Mouse (Mus musculus) kidney, postnatal 0 days (tissue): ENCODE results near the gene Ano2. TPM values are rescaled to one million over a fixed set of nuclear protein-coding genes. Genes with fewer than 3 reads are reported as not detected.

Experiments
- ATAC-seq: fragments of 200-750 bp; cut with Nextera tagmentation; replicated peaks from 2 replicates; pipeline ENCODE4 v1.8.0; 2017; ENCODE audit warnings: low read depth, moderate number of reproducible peaks, moderate TSS enrichment, moderate library complexity; ENCODE audit not compliant: low FRiP score
- DNase-seq: peaks from one replicate; pipeline ENCODE4 v3.0.0-alpha.2; 2016; ENCODE audit warnings: low spot score
- H3K27ac ChIP-seq: fragments of 300-500 bp; sonication (generic); 2 replicates; pipeline ENCODE4 v1.5.1; 2014; ENCODE audit warnings: mild to moderate bottlenecking
- H3K27me3 ChIP-seq: fragments of 300-500 bp; sonication (generic); 2 replicates; pipeline ENCODE4 v1.6.1; 2014; ENCODE audit warnings: low read length, mixed read lengths; ENCODE audit not compliant: insufficient read depth
- H3K36me3 ChIP-seq: fragments of 300-500 bp; sonication (generic); 2 replicates; pipeline ENCODE4 v1.6.1; 2014; ENCODE audit warnings: low read length, mixed read lengths; ENCODE audit not compliant: insufficient read depth
- H3K4me1 ChIP-seq: fragments of 300-500 bp; sonication (generic); replicated peaks from 2 replicates; pipeline ENCODE4 v1.6.1; 2014; ENCODE audit warnings: antibody characterized with exemption, low read length, mixed read lengths; ENCODE audit not compliant: insufficient read depth
- H3K4me2 ChIP-seq: fragments of 300-500 bp; sonication (generic); 2 replicates; pipeline ENCODE4 v1.6.1; 2014; ENCODE audit warnings: mild to moderate bottlenecking, low read length, moderate library complexity, mixed read lengths
- H3K4me3 ChIP-seq: fragments of 300-500 bp; sonication (generic); replicated peaks from 2 replicates; pipeline ENCODE4 v1.5.1; 2014; ENCODE audit warnings: low read depth, low read length
- H3K9ac ChIP-seq: fragments of 300-500 bp; sonication (generic); 2 replicates; pipeline ENCODE4 v1.6.1; 2014; ENCODE audit warnings: low read depth, low read length
- H3K9me3 ChIP-seq: fragments of 300-500 bp; sonication (generic); replicated peaks from 2 replicates; pipeline ENCODE4 v1.6.1; 2016; ENCODE audit warnings: low read length, inconsistent platforms, mixed read lengths
- CTCF ChIP-seq: IDR thresholded peaks from 2 replicates; pipeline ENCODE4 v1.5.1; 2016; ENCODE audit warnings: antibody characterized with exemption, low read depth, mild to moderate bottlenecking, moderate library complexity
- WGBS: fragments of 180-500 bp; shearing (Covaris S2); extraction: QIAGEN DNeasy Blood & Tissue Kit; methylation state at CpG from one replicate; pipeline ENCODE4 v1.1.7; 2014; 5-methylcytosine and 5-hydroxymethylcytosine counted together
- polyA plus RNA-seq: library from polyadenylated mRNA; unstranded; fragments of >200 nt; fragmentation: Nextera tagmentation; extraction: Ambion mirVana; gene quantifications from 2 replicates; pipeline ENCODE4 v1.2.1, GENCODE M21; 2015

Gene Ano2
- polyA plus RNA-seq, 1 experiment from 2014 or later = 0.33 TPM

- H3K9me3 ChIP-seq = no peaks in the 10 kb centered on the region
- no peak overlapping the region for H3K4me3 ChIP-seq
- no peak for TF ChIP-seq CTCF
- no peaks in the 10 kb centered on the region for H3K27me3 ChIP-seq
- no peaks in the 10 kb centered on the region for H3K4me1 ChIP-seq
- no peak for ATAC-seq
- 76% methylated on average over 5 of the region's 5 CpGs for WGBS
- no peak for DNase-seq
- no peak overlapping the region for H3K9ac ChIP-seq
- H3K4me2 ChIP-seq = no peak overlapping the region
- H3K36me3 ChIP-seq = no peaks in the 10 kb centered on the region
- no peak overlapping the region for H3K27ac ChIP-seq
Measured at GRCm38 (mm10) chr6:125776291-125776690, 86.1 kb downstream of the Ano2 start.

GRCm38 (mm10) chr6:125802954-125803353, 112.7 kb downstream of the Ano2 start:
- TF ChIP-seq CTCF = no peak
- Histone ChIP-seq H3K4me1 (0 out of 2 replicates have a peak, but pooled peaks cover 8% of the 10 kb centered on the region), H3K9me3 (no peaks in the 10 kb centered on the region), H3K27me3 (no peaks in the 10 kb centered on the region), H3K4me3 (no peak overlapping the region), H3K36me3 (no peaks in the 10 kb centered on the region), H3K27ac (no peak overlapping the region), H3K4me2 (no peak overlapping the region), H3K9ac (no peak overlapping the region)
- WGBS = 28% methylated on average over 8 of the region's 8 CpGs
- peak; percentile 30 for DNase-seq
- ATAC-seq = no peak

- no peaks in the 10 kb centered on the region for H3K9me3 ChIP-seq
- 0 out of 2 replicates have a peak, but pooled peaks cover 8% of the 10 kb centered on the region for H3K4me1 ChIP-seq
- no peaks in the 10 kb centered on the region for H3K36me3 ChIP-seq
- peak overlapping the region; percentile 4; the same call in 1 of the 2 replicates for H3K4me3 ChIP-seq
- 0 out of 2 replicates have a peak overlapping the region, but pooled peaks have one; percentile 3 for H3K9ac ChIP-seq
- peak; percentile 50 for DNase-seq
- no peak overlapping the region for H3K27ac ChIP-seq
- no peak for ATAC-seq
- 12% methylated on average over 20 of the region's 20 CpGs for WGBS
- H3K27me3 ChIP-seq = no peaks in the 10 kb centered on the region
- H3K4me2 ChIP-seq = peak overlapping the region; percentile 50
- no peak for TF ChIP-seq CTCF
Measured at GRCm38 (mm10) chr6:125803364-125804011, 113.3 kb downstream of the Ano2 start.

GRCm38 (mm10) chr6:125808996-125809649, 118.9 kb downstream of the Ano2 start:
- ATAC-seq (no peak), DNase-seq (no peak)
- Histone ChIP-seq H3K27me3 (no peaks in the 10 kb centered on the region), H3K9me3 (no peaks in the 10 kb centered on the region), H3K27ac (no peak overlapping the region), H3K4me2 (no peak overlapping the region), H3K9ac (no peak overlapping the region), H3K4me1 (no peaks in the 10 kb centered on the region), H3K36me3 (no peaks in the 10 kb centered on the region), H3K4me3 (no peak overlapping the region)
- no peak for TF ChIP-seq CTCF
- WGBS = 52% methylated on average over 9 of the region's 9 CpGs

- H3K4me2 ChIP-seq = no peak overlapping the region
- H3K9me3 ChIP-seq = no peaks in the 10 kb centered on the region
- 18% methylated on average over 2 of the region's 2 CpGs for WGBS
- H3K27me3 ChIP-seq = no peaks in the 10 kb centered on the region
- no peak overlapping the region for H3K27ac ChIP-seq
- no peak for DNase-seq
- H3K9ac ChIP-seq = no peak overlapping the region
- no peaks in the 10 kb centered on the region for H3K36me3 ChIP-seq
- H3K4me3 ChIP-seq = no peak overlapping the region
- ATAC-seq = no peak
- no peak for TF ChIP-seq CTCF
- no peaks in the 10 kb centered on the region for H3K4me1 ChIP-seq
Measured at GRCm38 (mm10) chr6:125811395-125811794, 121.2 kb downstream of the Ano2 start.

- no peak for ATAC-seq
Measured at GRCm38 (mm10) chr6:125838121-125838520, 147.9 kb downstream of the Ano2 start.

More at GRCm38 (mm10) chr6:125838121-125838520, 147.9 kb downstream of the Ano2 start:
- Histone ChIP-seq H3K27ac (no peak overlapping the region), H3K4me1 (no peaks in the 10 kb centered on the region), H3K9me3 (no peaks in the 10 kb centered on the region), H3K4me2 (no peak overlapping the region), H3K27me3 (no peaks in the 10 kb centered on the region), H3K4me3 (no peak overlapping the region), H3K36me3 (no peaks in the 10 kb centered on the region), H3K9ac (no peak overlapping the region)
- DNase-seq = peak; percentile 71
- 15% methylated on average over 4 of the region's 4 CpGs for WGBS
- no peak for TF ChIP-seq CTCF
